ENCODE assay signal across 9 mouse cellular contexts in the genomic region with DNA sequence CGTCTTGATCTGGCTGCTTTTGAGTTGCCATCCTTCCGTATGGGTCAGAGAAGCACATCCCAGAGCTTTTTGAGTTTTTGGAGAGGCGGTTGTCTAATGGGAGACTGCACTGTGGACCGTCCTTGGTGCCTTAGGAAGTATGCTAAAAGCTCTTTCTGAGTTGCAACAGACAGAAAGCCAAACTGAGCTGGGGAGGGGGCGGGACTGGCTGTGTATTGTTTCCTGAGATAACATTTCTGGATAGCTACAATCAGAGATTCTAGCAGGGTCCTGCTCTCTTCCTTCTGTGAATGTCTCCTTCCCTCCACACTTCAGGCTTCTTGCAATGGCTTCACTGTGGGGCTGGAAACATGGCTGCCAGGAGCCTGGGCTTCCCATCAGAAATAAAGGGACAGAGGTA. TPM values are rescaled to one million over a fixed set of nuclear protein-coding genes. Genes with fewer than 3 reads are reported as not detected.
DNase-seq lines count a peak whose midpoint lies in the region; ATAC-seq and TF ChIP-seq lines count a peak whose summit lies in the region.
"Had no signal": no experiment of that assay in that cellular context is flagged by ENCODE, and none has a peak within 500 bp of the region (broad histone marks: within the 10 kb centered on the region; RNA-seq: fewer than 3 reads in every experiment).

No protein-coding gene starts in this region.

- no peak for TF ChIP-seq EP300 in liver, embryonic 14.5 days (IDR thresholded peaks at IDR 0.05; ENCODE audit: low read depth)

- H3K36me3 ChIP-seq in kidney, postnatal 0 days (ENCODE audit: insufficient read depth, low read length): no peaks in the 10 kb centered on the region
- H3K36me3 ChIP-seq in embryonic facial prominence, embryonic 15.5 days: no peaks in the 10 kb centered on the region
- no peaks in the 10 kb centered on the region for H3K36me3 ChIP-seq in liver, embryonic 14.5 days (replicated peaks; ENCODE audit: control insufficient read depth, insufficient read depth, low read depth)

- no peak overlapping the region for H3K9ac ChIP-seq in kidney, postnatal 0 days (ENCODE audit: low read depth, low read length)
- H3K9ac ChIP-seq in embryonic facial prominence, embryonic 15.5 days: no peak overlapping the region
- no peak overlapping the region for H3K9ac ChIP-seq in liver, embryonic 14.5 days (replicated peaks)

- no peak for TF ChIP-seq POLR2A in bone marrow, adult 2 months (IDR thresholded peaks at IDR 0.05; ENCODE audit: borderline replicate concordance, control insufficient read depth, low read depth, low read length)

- no peak for DNase-seq in kidney, postnatal 0 days (ENCODE audit: low spot score)
- no peak for DNase-seq in kidney, adult 18-20 months
- DNase-seq in liver, embryonic 14.5 days (ENCODE audit: low read depth in 3 of 3, low spot score in 3 of 3): no peak
- DNase-seq in frontal cortex, postnatal 36 days (ENCODE audit: low spot score in 2 of 2): no peak
- DNase-seq: right cerebral cortex, adult 18-20 months had no signal

- H3K27ac ChIP-seq in kidney, postnatal 0 days: 0 out of 2 replicates have a peak overlapping the region, but pooled peaks have one; percentile 8
- peak overlapping the region; percentile 17 for H3K27ac ChIP-seq in bone marrow, adult 2 months (ENCODE audit: control insufficient read depth, insufficient read depth, low read depth, low read length, poor library complexity)
- peak overlapping the region; percentile 88 for H3K27ac ChIP-seq in embryonic facial prominence, embryonic 15.5 days (replicated peaks)
- no peak overlapping the region for H3K27ac ChIP-seq in liver, embryonic 14.5 days

- no peak overlapping the region for H3K4me3 ChIP-seq in kidney, postnatal 0 days (replicated peaks; ENCODE audit: low read depth, low read length)
- H3K4me3 ChIP-seq in bone marrow, adult 2 months (replicated peaks; ENCODE audit: control insufficient read depth, low read depth, low read length): no peak overlapping the region
- no peak overlapping the region for H3K4me3 ChIP-seq in embryonic facial prominence, embryonic 15.5 days (replicated peaks)
- H3K4me3 ChIP-seq in liver, embryonic 14.5 days (ENCODE audit: insufficient read depth in 1 of 2, low read depth in 2 of 2, low read length in 2 of 2): no peak overlapping the region

- ATAC-seq in kidney, postnatal 0 days (replicated peaks; ENCODE audit: low FRiP score, low read depth): no peak
- no peak for ATAC-seq in embryonic facial prominence, embryonic 15.5 days (ENCODE audit: insufficient number of reproducible peaks, low FRiP score, low TSS enrichment, low read depth)
- no peak for ATAC-seq in liver, embryonic 14.5 days (ENCODE audit: insufficient read depth)
- ATAC-seq in inflammation-experienced regulatory T-cells, adult 6 months: no peak

- no peak overlapping the region for H3K4me2 ChIP-seq in kidney, postnatal 0 days (ENCODE audit: low read length)
- peak overlapping the region; percentile 40 for H3K4me2 ChIP-seq in embryonic facial prominence, embryonic 15.5 days (replicated peaks)
- peak overlapping the region; percentile 28 for H3K4me2 ChIP-seq in liver, embryonic 14.5 days (ENCODE audit: low read depth)

- 69% methylated on average over 5 of the region's 5 CpGs for WGBS in kidney, postnatal 0 days
- WGBS in bone marrow, adult 2 months: 47% methylated on average over 5 of the region's 5 CpGs
- 66% methylated on average over 5 of the region's 5 CpGs for WGBS in embryonic facial prominence, embryonic 15.5 days
- 32% methylated on average over 5 of the region's 5 CpGs for WGBS in liver, embryonic 14.5 days (ENCODE audit: insufficient replicate concordance)

- H3K4me1 ChIP-seq in kidney, postnatal 0 days (replicated peaks; ENCODE audit: insufficient read depth, low read length): peaks cover 24% of the 10 kb centered on the region
- H3K4me1 ChIP-seq in bone marrow, adult 2 months (ENCODE audit: control insufficient read depth, insufficient read depth, low read length): peaks cover 11% of the 10 kb centered on the region
- H3K4me1 ChIP-seq in embryonic facial prominence, embryonic 15.5 days: peaks cover 50% of the 10 kb centered on the region
- H3K4me1 ChIP-seq in liver, embryonic 14.5 days (replicated peaks; ENCODE audit: control insufficient read depth in 2 of 2, insufficient read depth in 2 of 2, low read length in 1 of 2): peaks cover 0 to 31% of the 10 kb centered on the region in 2 experiments; a peak in 3 of 4 replicates

- H3K9me3 ChIP-seq in kidney, postnatal 0 days (replicated peaks; ENCODE audit: low read length): no peaks in the 10 kb centered on the region
- H3K9me3 ChIP-seq in embryonic facial prominence, embryonic 15.5 days (replicated peaks): no peaks in the 10 kb centered on the region
- H3K9me3 ChIP-seq in liver, embryonic 14.5 days (ENCODE audit: control insufficient read depth, low read length): no peaks in the 10 kb centered on the region

- TF ChIP-seq CTCF in kidney, postnatal 0 days (IDR thresholded peaks at IDR 0.05; ENCODE audit: low read depth): no peak
- no peak for TF ChIP-seq CTCF in bone marrow, adult 2 months (IDR thresholded peaks at IDR 0.05; ENCODE audit: control insufficient read depth, insufficient read depth, low read length)
- no peak for TF ChIP-seq CTCF in liver, embryonic 14.5 days (IDR thresholded peaks at IDR 0.05; ENCODE audit: low read depth)

- no peaks in the 10 kb centered on the region for H3K27me3 ChIP-seq in kidney, postnatal 0 days (ENCODE audit: insufficient read depth, low read length)
- no peaks in the 10 kb centered on the region for H3K27me3 ChIP-seq in embryonic facial prominence, embryonic 15.5 days
- H3K27me3 ChIP-seq in liver, embryonic 14.5 days (ENCODE audit: control insufficient read depth, insufficient read depth, low read length): no peaks in the 10 kb centered on the region

RNA-seq across cellular contexts. Expression of a gene that starts 23.7 kb away (rescaled TPM):
- polyA plus RNA-seq in kidney, postnatal 0 days (2015; fragmentation: Nextera tagmentation; extraction: Ambion mirVana): 35.9 and 38.9 TPM in 2 replicates
- polyA plus RNA-seq in bone marrow, adult 2 months (2011; ENCODE audit: insufficient read depth, insufficient read length, low replicate concordance, missing spikeins): 32.2 and 44.4 TPM in 2 replicates
- 59.7 and 61.3 TPM in 2 replicates for polyA plus RNA-seq in embryonic facial prominence, embryonic 15.5 days (2015; fragmentation: Nextera tagmentation; extraction: Ambion mirVana)
- 13.3 and 14.3 TPM in 2 replicates for polyA plus RNA-seq in liver, embryonic 14.5 days (2012; rRNA removed)
- polyA plus RNA-seq in liver, embryonic 14.5 days (2014; fragmentation: Nextera tagmentation; extraction: Ambion mirVana): 30.3 and 31.2 TPM in 2 replicates
- polyA plus RNA-seq in inflammation-experienced regulatory T-cells, adult 6 months (2017; shearing (Covaris generic)): 10 to 100 TPM; 47.2 to 79.0 (median 56.0) TPM

RNA-seq across cellular contexts. Expression of a gene that starts 42.3 kb away (rescaled TPM):
- 0.41 and 1.0 TPM in 2 replicates for polyA plus RNA-seq in kidney, postnatal 0 days (2015; fragmentation: Nextera tagmentation; extraction: Ambion mirVana)
- polyA plus RNA-seq in bone marrow, adult 2 months (2011; ENCODE audit: insufficient read depth, insufficient read length, low replicate concordance, missing spikeins): not detected in 2 replicates
- not detected in 2 replicates for polyA plus RNA-seq in embryonic facial prominence, embryonic 15.5 days (2015; fragmentation: Nextera tagmentation; extraction: Ambion mirVana)
- 0.42 and 0.58 TPM in 2 replicates for polyA plus RNA-seq in liver, embryonic 14.5 days (2012; rRNA removed)
- polyA plus RNA-seq in liver, embryonic 14.5 days (2014; fragmentation: Nextera tagmentation; extraction: Ambion mirVana): 0.71 and 1.3 TPM in 2 replicates
- polyA plus RNA-seq in inflammation-experienced regulatory T-cells, adult 6 months (2017; shearing (Covaris generic)): not detected
- polyA plus RNA-seq: midbrain, embryonic 16.5 days had no signal
